ENCODE assay signal across 16 mouse cellular contexts in genomic region chr16:38017958-38018376, GRCm38 (mm10).
DNase-seq lines count a peak whose midpoint lies in the region; ATAC-seq and TF ChIP-seq lines count a peak whose summit lies in the region.
"Had no signal": no experiment of that assay in that cellular context is flagged by ENCODE, and none has a peak within 500 bp of the region (broad histone marks: within the 10 kb centered on the region; RNA-seq: fewer than 3 reads in every experiment).

No protein-coding gene starts in this region.

- TF ChIP-seq EP300 in stomach, postnatal 0 days (optimal IDR thresholded peaks at IDR 0.05) = no peak

- 30% methylated on average over 4 of the region's 4 CpGs for WGBS in kidney, postnatal 0 days
- 45% methylated on average over 4 of the region's 4 CpGs for whole genome bisulfite sequencing in intestine, embryonic 14.5 days
- 42% methylated on average over 4 of the region's 4 CpGs for WGBS in stomach, postnatal 0 days

- no peak for DNase-seq in kidney, postnatal 0 days (ENCODE audit: low spot score)
- no peak for DNase-seq in kidney, adult 9 months
- DNase-seq in Patski (ENCODE audit: low read depth, low spot score) = peak; percentile 67
- DNase-seq in intestine, embryonic 14.5 days (ENCODE audit: low spot score) = peak; percentile 50
- peak; percentile 20 for DNase-seq in stomach, postnatal 0 days (ENCODE audit: low spot score)
- no peak for DNase-seq in left cerebral cortex, adult 9 months (ENCODE audit: low spot score in 2 of 2)
- no peak for DNase-seq in left cerebral cortex, postnatal 10 days (ENCODE audit: extremely low spot score in 1 of 2, low spot score in 2 of 2)
- DNase-seq: cerebellum, adult 8-10 months; gastrocnemius, adult 2 months; heart, adult 18-20 months; layer of hippocampus, postnatal 36 days; thymus, adult 18-20 months had no signal

- H3K4me3 ChIP-seq in kidney, postnatal 0 days (replicated peaks; ENCODE audit: low read depth, low read length) = no peak overlapping the region
- no peak overlapping the region for H3K4me3 ChIP-seq in intestine, embryonic 14.5 days (ENCODE audit: low read depth, low read length)
- H3K4me3 ChIP-seq in stomach, postnatal 0 days (ENCODE audit: low read depth, low read length) = no peak overlapping the region
- H3K4me3 ChIP-seq: gastrocnemius, adult 2 months; limb, embryonic 12.5 days; midbrain, embryonic 12.5 days had no signal

- TF ChIP-seq CTCF in kidney, postnatal 0 days (IDR thresholded peaks at IDR 0.05; ENCODE audit: low read depth) = no peak
- no peak for TF ChIP-seq CTCF in Patski (IDR thresholded peaks at IDR 0.05)
- TF ChIP-seq CTCF in stomach, postnatal 0 days (IDR thresholded peaks at IDR 0.05; ENCODE audit: low read depth) = no peak

- peak; percentile 57; the same call in 1 of the 2 replicates for ATAC-seq in kidney, postnatal 0 days (replicated peaks; ENCODE audit: low FRiP score, low read depth)
- ATAC-seq in Patski = peak; percentile 89
- ATAC-seq in intestine, embryonic 14.5 days (replicated peaks; ENCODE audit: low FRiP score, low TSS enrichment, low read depth) = no peak
- peak; percentile 61 for ATAC-seq in stomach, postnatal 0 days (ENCODE audit: low FRiP score, low TSS enrichment)
- ATAC-seq: forebrain, embryonic 16.5 days had no signal

- CTCF ChIA-PET in Patski (lab: Charles Lee) = interaction anchor here (1.1 kb wide), 1 partner anchor 71 kb away, joined by 3 read pairs; no protein-coding TSS in a partner anchor

- POLR2A ChIA-PET in Patski (lab: Charles Lee) = interaction anchor here (0.5 kb wide), 1 partner anchor 99 kb away, joined by 6 read pairs; no protein-coding TSS in a partner anchor

- no peaks in the 10 kb centered on the region for H3K36me3 ChIP-seq in kidney, postnatal 0 days (ENCODE audit: insufficient read depth, low read length)
- no peaks in the 10 kb centered on the region for H3K36me3 ChIP-seq in intestine, embryonic 14.5 days (ENCODE audit: control insufficient read depth, insufficient read depth, low read length)
- no peaks in the 10 kb centered on the region for H3K36me3 ChIP-seq in stomach, postnatal 0 days (ENCODE audit: control insufficient read depth, insufficient read depth, low read length)
- H3K36me3 ChIP-seq: limb, embryonic 12.5 days; midbrain, embryonic 12.5 days had no signal

- H3K27ac ChIP-seq in kidney, postnatal 0 days = no peak overlapping the region
- H3K27ac ChIP-seq in intestine, embryonic 14.5 days (ENCODE audit: low read depth) = no peak overlapping the region
- H3K27ac ChIP-seq in stomach, postnatal 0 days (replicated peaks) = no peak overlapping the region
- H3K27ac ChIP-seq: gastrocnemius, adult 2 months; hindbrain, embryonic 14.5 days; limb, embryonic 12.5 days; midbrain, embryonic 12.5 days had no signal

- no peaks in the 10 kb centered on the region for H3K27me3 ChIP-seq in kidney, postnatal 0 days (ENCODE audit: insufficient read depth, low read length)
- H3K27me3 ChIP-seq in Patski = no peaks in the 10 kb centered on the region
- no peaks in the 10 kb centered on the region for H3K27me3 ChIP-seq in intestine, embryonic 14.5 days (replicated peaks; ENCODE audit: control insufficient read depth, insufficient read depth, low read length)
- H3K27me3 ChIP-seq in stomach, postnatal 0 days (ENCODE audit: control insufficient read depth, insufficient read depth, low read length) = no peaks in the 10 kb centered on the region
- H3K27me3 ChIP-seq: limb, embryonic 12.5 days; midbrain, embryonic 12.5 days had no signal

- no peak overlapping the region for H3K4me2 ChIP-seq in kidney, postnatal 0 days (ENCODE audit: low read length)
- H3K4me2 ChIP-seq in intestine, embryonic 14.5 days (ENCODE audit: low read length) = no peak overlapping the region
- no peak overlapping the region for H3K4me2 ChIP-seq in stomach, postnatal 0 days (replicated peaks; ENCODE audit: low read depth)
- H3K4me2 ChIP-seq: hindbrain, embryonic 14.5 days; limb, embryonic 12.5 days; midbrain, embryonic 12.5 days had no signal

- in situ Hi-C loops in Patski (cut with MboI; ENCODE audit: low pct_unique_long_range_greater_than_20kb) = no loop called here

- H3K4me1 ChIP-seq in kidney, postnatal 0 days (replicated peaks; ENCODE audit: insufficient read depth, low read length) = no peaks in the 10 kb centered on the region
- no peaks in the 10 kb centered on the region for H3K4me1 ChIP-seq in intestine, embryonic 14.5 days (replicated peaks; ENCODE audit: control insufficient read depth, insufficient read depth, low read length)
- no peaks in the 10 kb centered on the region for H3K4me1 ChIP-seq in stomach, postnatal 0 days (replicated peaks; ENCODE audit: control insufficient read depth, insufficient read depth)
- H3K4me1 ChIP-seq: midbrain, embryonic 12.5 days had no signal

- no peaks in the 10 kb centered on the region for H3K9me3 ChIP-seq in kidney, postnatal 0 days (replicated peaks; ENCODE audit: low read length)
- H3K9me3 ChIP-seq in intestine, embryonic 14.5 days (ENCODE audit: control insufficient read depth, low read length) = no peaks in the 10 kb centered on the region
- H3K9me3 ChIP-seq in stomach, postnatal 0 days (ENCODE audit: control insufficient read depth, low read length) = no peaks in the 10 kb centered on the region
- H3K9me3 ChIP-seq: limb, embryonic 12.5 days; midbrain, embryonic 12.5 days had no signal

- no peak overlapping the region for H3K9ac ChIP-seq in kidney, postnatal 0 days (ENCODE audit: low read depth, low read length)
- no peak overlapping the region for H3K9ac ChIP-seq in intestine, embryonic 14.5 days (ENCODE audit: low read length)
- no peak overlapping the region for H3K9ac ChIP-seq in stomach, postnatal 0 days (ENCODE audit: low read length)
- H3K9ac ChIP-seq: hindbrain, embryonic 14.5 days; limb, embryonic 12.5 days; midbrain, embryonic 12.5 days had no signal

- intact Hi-C loops in left cerebral cortex, postnatal 10 days (cut with DNase I) = no loop called here

Comparison
In these comparisons a context has a peak if more than half of its experiments do, and no peak if none do; other contexts are left out.
1. DNase-seq: peak in Patski (single experiment), intestine, embryonic 14.5 days (single experiment) and stomach, postnatal 0 days (single experiment); none in kidney, postnatal 0 days (single experiment), kidney, adult 9 months (single experiment), left cerebral cortex, adult 9 months (0 of 2) and left cerebral cortex, postnatal 10 days (0 of 2).